Mouse (Mus musculus) testis, postnatal 10 days (tissue): Measurements from ENCODE around the gene Olfr1054.
"Not testable (repeated sequence)": the region's sequence is repeated elsewhere in the genome, so short reads cannot be mapped to it uniquely, and the experiment has no call there.

Source experiments
- DNase-seq: peaks from one replicate; pipeline ENCODE4 v3.0.0; 2021; ENCODE audit warnings: low spot score

Gene Olfr1054

GRCm38 (mm10) chr2:86335333-86335732, at the start of gene Olfr1054:
Olfr1054 (minus strand) TSS chr2:86335433.
- DNase-seq: no peak

- no peak for DNase-seq
Measured at GRCm38 (mm10) chr2:86378293-86378692, 43.1 kb upstream of the Olfr1054 start, which contains the start of gene Olfr1057. Olfr1057 (minus strand) TSS chr2:86378393.

- not testable (repeated sequence) for DNase-seq
Measured at GRCm38 (mm10) chr2:86366342-86366741, 31.1 kb upstream of the Olfr1054 start.

GRCm38 (mm10) chr2:86362369-86362768, 27.1 kb upstream of the Olfr1054 start, which contains the start of gene Olfr1056:
Olfr1056 (minus strand) TSS chr2:86362469.
- no peak for DNase-seq

GRCm38 (mm10) chr2:86351751-86352150, 16.5 kb upstream of the Olfr1054 start:
- not testable (repeated sequence) for DNase-seq

GRCm38 (mm10) chr2:86350184-86350583, 15.0 kb upstream of the Olfr1054 start, which contains the start of gene Olfr1055:
Olfr1055 (minus strand) TSS chr2:86350284.
- no peak for DNase-seq

GRCm38 (mm10) chr2:86315184-86315583, 20.0 kb downstream of the Olfr1054 start, which contains the start of gene Olfr1053:
Olfr1053 (minus strand) TSS chr2:86315284.
- DNase-seq: no peak

GRCm38 (mm10) chr2:86292155-86292554, 43.1 kb downstream of the Olfr1054 start, which contains the start of gene Olfr1052:
Olfr1052 (plus strand) TSS chr2:86292455.
- no peak for DNase-seq
